Mouse (Mus musculus): ENCODE data around the gene Socs2. TPM values are rescaled to one million over a fixed set of nuclear protein-coding genes. Genes with fewer than 3 reads are reported as not detected.

The Socs2 gene
- total and polyA plus RNA-seq, 3 experiments, result 16.5 to 24.9 TPM; not detected in 1

DNA sequence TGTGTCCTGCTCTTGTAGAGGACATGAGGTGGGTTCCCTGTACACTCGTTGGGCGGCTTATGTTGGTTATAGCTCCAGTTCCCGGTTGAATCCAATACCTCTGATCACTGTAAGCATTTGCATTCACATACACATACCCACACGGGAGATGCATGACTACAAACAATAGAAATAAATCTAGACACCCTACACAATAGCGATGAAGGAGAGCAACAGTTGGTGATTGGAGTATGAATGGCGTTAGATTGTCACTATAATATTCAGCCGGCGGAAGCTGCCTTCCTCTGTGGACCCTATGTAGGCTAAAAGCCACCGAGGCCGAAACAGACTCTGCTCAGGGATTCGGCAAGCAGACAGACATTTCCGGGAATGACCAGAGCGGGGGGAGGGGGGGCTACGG is 48.8 kb downstream of the Socs2 start:
- H3K27me3 ChIP-seq (ENCODE audit: control insufficient read depth in 1 of 2, insufficient read depth in 2 of 2, low read length in 2 of 2), result no peaks in the 10 kb centered on the region
- H3K9me3 ChIP-seq (replicated peaks; ENCODE audit: insufficient read depth, low read length), result no peaks in the 10 kb centered on the region
- DNase-seq (ENCODE audit: low read depth, low spot score), result peak; percentile 50
- H3K4me3 ChIP-seq (ENCODE audit: control insufficient read depth in 1 of 2, insufficient read depth in 1 of 2, low read depth in 2 of 2, low read length in 2 of 2), result peak overlapping the region; percentile 49 to 77
- H3K36me3 ChIP-seq (ENCODE audit: control insufficient read depth in 1 of 2, insufficient read depth in 2 of 2, low read length in 2 of 2), result no peaks in the 10 kb centered on the region
- TF ChIP-seq POLR2AphosphoS2 (IDR thresholded peaks at IDR 0.05; ENCODE audit: low read length), result no peak
- no peak for TF ChIP-seq USF2 (IDR thresholded peaks at IDR 0.05; ENCODE audit: borderline replicate concordance in 1 of 2, insufficient read depth in 1 of 2, low read depth in 1 of 2, low read length in 2 of 2)
- no peak for TF ChIP-seq SIN3A (IDR thresholded peaks at IDR 0.05; ENCODE audit: low read length)
- no peak for TF ChIP-seq POLR2A (IDR thresholded peaks at IDR 0.05; ENCODE audit: control insufficient read depth in 1 of 2, insufficient read depth in 1 of 2, low read depth in 1 of 2, low read length in 2 of 2, poor library complexity in 1 of 2)
- no peak for TF ChIP-seq SMC3 (IDR thresholded peaks at IDR 0.05; ENCODE audit: low read depth, low read length)
- no peak for TF ChIP-seq ZMIZ1 (IDR thresholded peaks at IDR 0.05; ENCODE audit: low read depth, low read length)
- H3K27ac ChIP-seq (ENCODE audit: control insufficient read depth, low read depth, low read length), result no peak overlapping the region
- H3K79me2 ChIP-seq (ENCODE audit: control insufficient read depth, insufficient read depth, low read length, poor library complexity), result no peaks in the 10 kb centered on the region
- no peaks in the 10 kb centered on the region for H3K4me1 ChIP-seq (ENCODE audit: control insufficient read depth in 1 of 2, insufficient read depth in 2 of 2, low read length in 2 of 2)
- H3K9ac ChIP-seq (ENCODE audit: control insufficient read depth, low read depth, low read length, poor library complexity, severe bottlenecking), result peak overlapping the region; percentile 43

DNA sequence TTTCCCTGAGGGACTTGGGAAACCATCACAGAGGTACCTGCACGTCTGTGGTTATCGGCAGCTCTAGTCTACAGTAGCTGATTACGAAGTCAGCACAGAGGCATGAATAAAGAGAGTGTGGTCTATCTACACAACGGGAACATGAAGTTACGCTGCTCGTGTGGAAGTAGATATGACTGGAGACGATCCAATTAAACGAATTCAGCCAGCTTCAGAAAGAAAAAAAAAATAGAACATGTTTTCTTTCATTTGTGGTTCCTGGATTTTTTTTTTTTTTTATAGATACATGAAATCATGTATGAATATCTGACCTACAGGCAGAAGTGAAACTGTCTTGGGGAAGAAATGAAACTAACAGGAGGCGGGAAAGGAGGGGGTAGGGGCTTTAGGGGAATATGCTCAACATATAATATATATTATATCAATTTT is 49.3 kb downstream of the Socs2 start:
- Histone ChIP-seq H3K9me3 (replicated peaks; ENCODE audit: insufficient read depth, low read length) (no peaks in the 10 kb centered on the region), H3K4me1 (ENCODE audit: control insufficient read depth in 1 of 2, insufficient read depth in 2 of 2, low read length in 2 of 2) (no peaks in the 10 kb centered on the region), H3K36me3 (ENCODE audit: control insufficient read depth in 1 of 2, insufficient read depth in 2 of 2, low read length in 2 of 2) (no peaks in the 10 kb centered on the region), H3K9ac (ENCODE audit: control insufficient read depth, low read depth, low read length, poor library complexity, severe bottlenecking) (peak overlapping the region; percentile 21), H3K4me3 (ENCODE audit: control insufficient read depth in 1 of 2, insufficient read depth in 1 of 2, low read depth in 2 of 2, low read length in 2 of 2) (peak overlapping the region; percentile 41 to 77), H3K27me3 (ENCODE audit: control insufficient read depth in 1 of 2, insufficient read depth in 2 of 2, low read length in 2 of 2) (no peaks in the 10 kb centered on the region), H3K79me2 (ENCODE audit: control insufficient read depth, insufficient read depth, low read length, poor library complexity) (no peaks in the 10 kb centered on the region), H3K27ac (ENCODE audit: control insufficient read depth, low read depth, low read length) (no peak overlapping the region)
- peak; percentile 66 for DNase-seq (ENCODE audit: low read depth, low spot score)
- TF ChIP-seq GATA1 (IDR thresholded peaks at IDR 0.05; ENCODE audit: low read depth, low read length) (0 out of 2 replicates have a peak, but pooled peaks have one; percentile 44), BHLHE40 (IDR thresholded peaks at IDR 0.05; ENCODE audit: borderline replicate concordance, low read depth, low read length) (no peak), NRF1 (IDR thresholded peaks at IDR 0.05; ENCODE audit: insufficient read depth, low read depth, low read length, poor library complexity, severe bottlenecking) (no peak), EP300 (IDR thresholded peaks at IDR 0.05; ENCODE audit: low read depth in 1 of 2, low read length in 2 of 2) (0 out of 4 replicates have a peak, but pooled peaks of 1 of the 2 experiments have one; percentile 14), SMC3 (IDR thresholded peaks at IDR 0.05; ENCODE audit: low read depth, low read length) (0 out of 2 replicates have a peak, but pooled peaks have one; percentile 10), E2F4 (IDR thresholded peaks at IDR 0.05; ENCODE audit: borderline replicate concordance, low read depth, low read length) (no peak), MEF2A (IDR thresholded peaks at IDR 0.05; ENCODE audit: extremely low read depth, insufficient replicate concordance, low read depth, low read length, poor library complexity, severe bottlenecking) (no peak), RAD21 (IDR thresholded peaks at IDR 0.05; ENCODE audit: low read depth, low read length) (no peak), TBP (IDR thresholded peaks at IDR 0.05; ENCODE audit: low read depth, low read length) (no peak), POLR2AphosphoS2 (IDR thresholded peaks at IDR 0.05; ENCODE audit: low read length) (no peak), CHD2 (IDR thresholded peaks at IDR 0.05; ENCODE audit: low read length) (no peak), CHD1 (IDR thresholded peaks at IDR 0.05; ENCODE audit: low read depth, low read length) (no peak), MYC (IDR thresholded peaks at IDR 0.05; ENCODE audit: low read depth, low read length) (no peak; the same call in 1 of the 2 replicates), SIN3A (IDR thresholded peaks at IDR 0.05; ENCODE audit: low read length) (no peak), ZNF384 (IDR thresholded peaks at IDR 0.05; ENCODE audit: low read depth, low read length) (peak; percentile 66)

All from MEL (cell line).